Mouse (Mus musculus): ENCODE data around the gene Ank.

Gene Ank

GRCm38 (mm10) chr15:27536771-27537170 lies 70.3 kb downstream of the Ank start:
- no peak for DNase-seq (ENCODE audit: low read depth)

DNA sequence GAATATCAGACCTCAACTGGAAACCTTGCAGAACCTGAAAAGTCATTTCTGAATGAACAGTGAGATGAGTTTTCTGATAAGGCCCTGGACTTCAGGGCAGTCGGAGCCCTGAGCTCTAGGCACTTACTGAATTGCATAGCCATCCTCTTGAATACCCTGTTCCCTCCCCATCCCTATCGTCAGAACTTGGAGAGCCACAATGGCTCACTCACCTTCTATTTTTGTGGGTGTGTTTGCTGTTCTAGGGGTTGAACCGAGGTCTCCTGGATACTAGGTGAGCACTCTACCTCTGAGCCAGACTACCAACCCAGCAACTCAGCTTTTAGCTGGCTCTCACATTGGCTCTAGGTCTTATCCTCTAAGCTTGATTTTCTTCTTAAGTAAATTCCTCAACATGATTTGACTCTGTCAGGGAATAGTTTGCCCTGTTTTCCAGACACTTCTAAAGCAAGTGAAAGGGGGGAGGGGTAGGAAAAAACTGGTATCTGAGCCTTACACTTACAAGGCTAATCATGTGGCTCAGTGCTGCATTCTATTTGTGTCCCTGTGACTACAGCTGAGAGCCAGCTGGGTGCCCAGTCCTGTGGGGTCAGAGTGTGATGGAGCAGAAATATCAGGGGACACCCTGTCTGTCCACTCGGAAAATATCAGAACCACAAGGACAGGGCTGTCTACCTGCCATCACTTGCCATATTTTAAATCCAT lies 71.2 kb downstream of the Ank start:
- no peak for DNase-seq (ENCODE audit: low read depth)

DNA sequence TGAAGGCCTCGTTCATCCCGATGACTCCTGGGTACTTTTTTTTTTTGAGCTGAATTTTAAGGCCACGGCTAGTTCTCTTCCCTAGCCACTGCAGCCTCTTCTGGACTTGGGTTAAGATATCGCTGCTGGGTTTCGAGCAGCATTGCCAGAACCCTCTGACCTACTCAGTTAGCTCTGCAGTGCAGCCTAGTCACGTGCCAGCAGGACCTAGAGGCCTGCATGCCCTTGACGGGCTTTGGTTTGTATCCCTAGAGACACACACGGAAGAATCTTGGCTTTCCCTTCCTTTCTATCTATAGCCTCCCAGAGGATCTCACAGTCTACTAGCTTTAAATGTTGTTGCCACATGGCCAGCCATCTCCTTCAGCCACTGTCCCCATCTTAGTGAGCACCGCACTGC lies 73.3 kb downstream of the Ank start:
- DNase-seq (ENCODE audit: low read depth), result no peak

DNA sequence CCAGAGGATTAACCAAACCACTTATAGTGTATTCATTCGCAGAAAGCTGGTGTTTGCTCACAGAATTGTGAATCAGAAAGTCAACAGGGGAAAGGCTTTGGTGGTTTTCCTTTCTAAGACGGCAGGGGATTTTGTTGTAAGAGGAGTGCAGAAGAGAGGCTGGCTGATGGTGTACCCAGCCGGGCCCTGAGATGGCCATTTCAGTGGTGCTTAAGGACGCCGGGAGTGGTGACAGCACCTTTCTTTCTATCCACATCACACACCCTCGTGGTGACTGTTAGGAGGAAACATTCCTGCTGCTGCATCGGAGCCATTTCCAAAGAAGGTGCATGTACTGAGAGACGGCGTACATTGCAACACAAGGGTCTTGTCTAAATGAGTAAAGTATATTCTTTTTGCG lies 78.7 kb downstream of the Ank start:
- no peak for DNase-seq (ENCODE audit: low read depth)

DNA sequence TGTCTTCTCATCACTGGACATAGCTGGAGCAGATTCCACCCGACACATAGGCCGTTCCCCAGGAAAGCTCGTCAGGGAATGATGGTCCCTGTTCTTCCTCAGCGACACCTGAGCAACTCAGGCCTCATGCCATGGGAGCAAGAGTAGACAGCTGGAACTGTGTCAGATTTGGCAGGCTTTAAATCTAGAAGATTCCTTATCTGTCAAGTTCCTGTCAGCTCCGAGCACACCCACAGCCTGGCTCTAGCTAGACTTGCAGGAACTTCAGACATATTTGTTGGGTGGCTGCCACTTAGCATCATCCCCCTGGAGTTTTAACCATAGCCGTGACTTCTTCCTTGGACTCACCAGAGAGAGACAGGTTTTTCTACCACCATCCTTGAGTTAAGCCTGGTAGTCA lies 81.6 kb downstream of the Ank start:
- no peak for DNase-seq (ENCODE audit: low read depth)

GRCm38 (mm10) chr15:27549071-27549470 lies 82.6 kb downstream of the Ank start:
- DNase-seq (ENCODE audit: low read depth), result no peak

DNA sequence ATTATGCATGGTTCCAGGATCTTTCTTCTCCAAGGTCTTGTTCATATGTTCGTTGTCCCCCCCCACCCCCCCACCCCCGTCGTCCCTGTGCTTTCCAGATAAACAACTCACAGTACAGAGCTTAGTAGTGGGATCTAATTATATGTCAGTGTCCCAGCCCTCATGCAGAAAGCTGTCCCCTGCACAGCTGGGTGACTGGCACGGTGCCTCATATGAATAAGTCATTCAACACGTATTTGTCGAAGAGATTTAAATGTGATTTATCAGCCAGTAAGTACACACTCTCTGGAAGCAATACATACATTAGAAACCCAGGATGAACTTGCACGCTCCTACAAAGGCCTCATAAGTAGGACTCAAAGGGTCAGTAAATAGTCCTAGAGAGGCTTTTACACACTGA lies 83.4 kb downstream of the Ank start:
- DNase-seq (ENCODE audit: low read depth), result no peak

DNA sequence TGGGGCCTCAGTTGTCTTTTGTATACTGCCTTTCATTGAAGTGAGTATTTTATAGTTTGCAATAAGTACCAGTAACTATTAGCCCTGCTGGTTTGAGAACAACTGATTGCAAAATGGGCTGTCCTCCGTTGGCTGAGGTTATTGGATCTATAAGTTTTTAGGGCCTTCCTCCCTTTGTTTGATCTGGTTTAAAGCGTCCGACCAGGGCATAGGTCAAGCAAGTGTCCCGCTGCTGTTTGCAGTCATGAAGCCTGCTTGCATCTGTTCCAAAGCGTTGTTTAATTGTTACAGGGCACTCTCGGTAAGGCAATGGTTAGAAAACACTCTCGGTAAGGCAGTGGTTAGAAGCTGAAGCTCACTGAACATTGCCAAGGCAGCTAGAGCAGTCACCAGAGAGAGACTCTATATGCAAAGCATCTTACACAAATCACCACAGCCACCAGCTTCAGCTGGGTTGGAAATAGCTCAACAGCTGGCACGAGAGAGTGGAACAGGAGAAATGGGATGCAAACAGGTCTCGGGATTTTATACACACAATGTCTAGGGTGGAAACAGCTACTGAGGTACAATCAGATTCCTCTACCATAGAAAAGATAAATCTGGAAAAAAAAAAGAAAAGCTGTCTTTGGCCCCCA lies 84.0 kb downstream of the Ank start:
- DNase-seq (ENCODE audit: low read depth), result no peak

DNA sequence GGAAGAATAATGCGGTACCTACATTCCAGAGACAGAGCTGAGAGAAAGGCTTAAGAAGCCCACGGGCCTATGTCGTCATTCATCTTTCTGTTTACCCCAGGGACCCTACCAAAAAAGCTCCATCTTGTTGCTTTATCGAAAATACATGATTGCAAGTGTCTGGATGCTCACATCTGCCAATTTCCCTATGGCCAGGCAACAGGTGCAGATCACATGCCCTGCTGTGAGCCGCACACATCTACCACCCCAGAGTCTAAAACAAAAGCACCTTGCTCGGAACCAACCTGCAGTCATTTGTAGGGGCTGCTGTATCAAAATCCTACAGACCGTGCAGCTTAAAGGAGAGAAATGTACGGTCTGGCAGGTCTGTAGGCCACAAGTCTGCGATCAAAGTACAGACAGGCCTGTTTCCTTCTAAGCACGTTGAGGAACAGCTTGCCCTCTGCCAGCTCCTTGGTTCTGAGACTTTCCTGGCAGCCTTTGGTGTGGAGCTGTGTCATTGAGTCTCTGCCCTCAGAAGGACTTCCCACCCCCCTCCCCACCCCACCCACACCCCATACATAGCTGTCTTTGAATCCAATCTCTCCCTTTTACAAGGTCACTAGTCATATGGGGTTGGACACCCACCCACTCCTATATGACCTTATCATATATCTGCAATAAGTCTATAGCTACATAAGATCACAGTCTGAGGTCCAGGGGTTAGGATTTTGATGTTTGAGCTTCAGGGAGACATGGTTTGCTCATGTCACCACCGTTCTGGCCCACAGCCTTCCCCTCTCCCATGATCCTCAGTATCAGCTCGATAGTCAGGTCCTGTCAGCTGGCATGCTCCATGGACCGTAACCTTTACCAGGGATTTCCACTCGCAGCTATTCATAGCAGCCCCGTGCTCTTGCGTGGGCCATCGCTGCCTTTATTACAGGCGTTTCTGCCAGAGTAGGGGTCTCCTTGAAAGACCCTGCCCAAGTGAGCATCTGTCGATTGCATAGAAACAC lies 84.9 kb downstream of the Ank start:
- no peak for DNase-seq (ENCODE audit: low read depth)

GRCm38 (mm10) chr15:27552129-27552700 lies 85.7 kb downstream of the Ank start:
- DNase-seq (ENCODE audit: low read depth), result no peak

DNA sequence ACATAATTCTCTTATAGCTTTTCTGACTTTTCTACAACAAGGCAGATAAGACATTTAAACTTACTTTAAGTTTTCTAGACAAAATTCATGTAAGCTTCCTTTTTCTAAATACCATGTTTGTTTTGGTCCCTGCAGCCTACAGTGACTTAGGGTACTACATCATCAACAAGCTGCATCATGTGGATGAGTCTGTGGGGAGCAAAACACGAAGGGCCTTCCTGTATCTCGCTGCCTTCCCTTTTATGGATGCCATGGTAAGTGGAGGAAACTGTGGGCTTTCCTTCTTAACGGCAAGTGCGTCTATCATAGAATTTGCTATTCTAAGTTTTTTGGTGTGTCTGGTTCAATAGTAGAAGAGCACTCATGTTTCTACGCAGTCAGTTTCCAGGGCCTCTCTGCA lies 87.1 kb downstream of the Ank start:
- no peak for DNase-seq (ENCODE audit: low read depth)

DNA sequence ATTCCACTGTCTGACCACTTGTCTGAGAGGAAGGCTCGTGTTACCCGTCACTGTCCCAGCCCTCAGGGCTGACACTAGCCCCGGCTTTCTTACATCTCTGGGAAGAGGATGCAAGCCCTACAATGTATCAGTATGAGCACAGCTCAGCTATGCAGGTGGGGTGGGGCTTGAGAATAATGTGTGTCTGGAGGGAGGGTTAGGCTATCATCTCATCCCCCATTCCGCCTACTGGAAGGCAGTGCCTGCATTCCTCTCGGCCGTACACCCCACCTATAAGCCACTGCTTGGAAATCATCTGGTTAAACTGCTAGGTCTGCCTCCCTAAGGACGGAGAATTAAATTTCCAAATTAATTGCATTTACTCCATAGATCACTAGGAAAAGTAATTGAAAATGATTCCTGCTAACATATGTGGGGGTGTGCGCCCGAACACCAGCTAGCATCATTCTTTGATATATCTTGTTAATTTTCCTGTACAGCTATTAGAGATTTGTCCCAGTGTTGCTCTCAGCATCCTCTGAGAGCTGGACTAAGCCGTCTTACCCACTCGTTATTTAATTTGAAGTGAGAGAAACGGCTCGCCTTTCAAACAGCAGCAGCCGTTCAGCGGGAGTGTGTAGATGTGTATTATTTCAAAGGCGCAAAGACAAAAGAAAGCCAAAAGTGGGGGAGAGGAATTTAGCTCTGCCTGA lies 92.1 kb downstream of the Ank start:
- DNase-seq (ENCODE audit: low read depth), result no peak

DNA sequence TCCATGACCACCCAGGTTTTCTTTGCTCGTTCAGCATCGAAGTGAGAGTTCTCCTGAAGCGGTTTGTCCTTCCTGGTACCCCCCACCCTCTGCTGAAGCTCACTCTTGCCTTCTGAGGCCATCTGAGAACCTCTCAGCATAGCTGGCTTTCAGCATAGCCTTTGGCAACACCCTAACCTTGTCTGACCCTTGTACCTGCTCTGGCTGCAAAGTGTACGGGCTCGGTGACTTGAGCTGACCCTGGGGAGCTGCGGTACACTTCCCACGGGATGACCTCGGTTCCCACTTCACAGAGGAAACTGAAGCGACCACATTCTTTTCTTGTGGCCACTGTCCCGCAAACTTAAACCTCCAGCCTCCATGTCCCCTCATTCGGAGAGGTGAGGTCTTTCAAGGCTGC lies 93.8 kb downstream of the Ank start:
- DNase-seq (ENCODE audit: low read depth), result no peak

- DNase-seq (ENCODE audit: low read depth), result no peak
These were observed 97.9 kb downstream of the Ank start for GRCm38 (mm10) chr15:27564106-27565100.

DNA sequence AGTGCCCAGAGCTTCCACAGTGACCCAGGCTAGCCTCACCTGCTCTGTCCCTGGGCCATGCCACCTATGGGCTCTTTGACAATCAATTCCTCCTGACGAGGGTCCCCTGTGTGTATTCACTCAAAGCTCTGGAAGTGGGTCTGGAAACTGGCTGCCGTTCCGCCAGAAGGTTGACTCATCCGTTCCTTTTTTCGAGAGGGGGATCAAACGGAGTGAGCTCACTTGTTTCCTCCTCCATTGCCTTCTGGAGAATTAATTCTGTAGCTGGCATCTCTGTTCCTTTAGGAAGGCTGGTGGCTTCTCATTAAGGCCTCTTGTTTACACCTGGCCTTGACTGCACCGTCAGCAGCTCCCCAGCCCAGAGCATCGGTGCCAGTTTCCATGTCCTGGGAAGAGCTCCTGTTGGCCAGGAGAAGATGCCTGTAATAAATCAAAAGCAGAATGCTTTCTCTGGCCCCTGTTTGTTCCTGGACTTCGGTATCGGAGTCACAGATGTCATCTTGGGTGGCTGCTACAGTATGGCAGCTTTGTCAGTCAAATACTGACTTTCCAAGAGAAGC lies 99.2 kb downstream of the Ank start:
- no peak for DNase-seq (ENCODE audit: low read depth)

- DNase-seq (ENCODE audit: low read depth), result no peak
These were observed 100.9 kb downstream of the Ank start for GRCm38 (mm10) chr15:27567356-27567755.

GRCm38 (mm10) chr15:27568371-27568770 lies 101.9 kb downstream of the Ank start:
- DNase-seq (ENCODE audit: low read depth), result no peak

GRCm38 (mm10) chr15:27569924-27570323 lies 103.4 kb downstream of the Ank start:
- DNase-seq (ENCODE audit: low read depth), result no peak

DNA sequence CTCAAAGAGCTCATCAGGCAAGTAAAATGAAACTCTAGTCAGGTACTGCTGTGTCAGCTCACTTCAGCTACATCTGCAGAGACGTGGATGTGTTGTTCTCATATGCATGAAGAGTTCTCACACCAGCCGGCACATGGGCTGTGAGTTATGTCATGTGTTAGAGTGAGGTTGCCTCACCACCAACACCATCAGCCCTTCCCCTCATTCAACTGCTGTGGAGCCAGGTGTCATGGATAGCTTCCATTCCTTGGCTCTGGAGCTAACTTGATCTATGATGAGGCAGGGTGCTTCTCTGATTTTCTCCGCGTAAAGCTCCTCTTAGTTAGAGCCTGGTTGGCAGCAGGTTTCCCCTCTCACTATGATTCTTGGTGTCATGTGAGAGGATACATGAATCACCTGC lies 103.9 kb downstream of the Ank start:
- no peak for DNase-seq (ENCODE audit: low read depth)

DNA sequence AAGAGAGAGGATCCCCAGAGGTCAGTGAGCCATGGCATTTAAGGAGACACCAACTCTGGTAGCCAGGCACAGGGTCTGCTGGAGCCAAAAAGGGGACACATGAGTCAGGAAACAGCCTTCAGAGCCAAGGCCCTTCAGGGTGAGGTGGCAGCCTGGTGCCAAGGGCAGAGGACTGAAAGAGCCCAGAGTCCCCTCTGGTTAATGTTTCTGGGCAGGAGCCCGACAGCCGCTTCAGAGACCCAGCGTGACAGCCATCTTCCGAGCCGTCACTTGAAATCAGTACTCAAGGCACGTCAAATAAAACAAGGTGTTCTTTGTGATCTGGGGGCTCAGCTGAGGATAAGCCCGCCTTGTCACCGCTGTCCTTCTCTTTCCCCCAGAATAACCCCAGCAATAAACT lies 104.7 kb downstream of the Ank start:
- no peak for DNase-seq (ENCODE audit: low read depth)

Data from induced T-regulatory cell, adult 2 months (primary cell).